Mouse (Mus musculus): ENCODE data around the gene Dusp16. TPM values are rescaled to one million over a fixed set of nuclear protein-coding genes. Genes with fewer than 3 reads are reported as not detected.

Dusp16 gene
- polyA plus RNA-seq, 1 experiment = 12.7 TPM

DNA sequence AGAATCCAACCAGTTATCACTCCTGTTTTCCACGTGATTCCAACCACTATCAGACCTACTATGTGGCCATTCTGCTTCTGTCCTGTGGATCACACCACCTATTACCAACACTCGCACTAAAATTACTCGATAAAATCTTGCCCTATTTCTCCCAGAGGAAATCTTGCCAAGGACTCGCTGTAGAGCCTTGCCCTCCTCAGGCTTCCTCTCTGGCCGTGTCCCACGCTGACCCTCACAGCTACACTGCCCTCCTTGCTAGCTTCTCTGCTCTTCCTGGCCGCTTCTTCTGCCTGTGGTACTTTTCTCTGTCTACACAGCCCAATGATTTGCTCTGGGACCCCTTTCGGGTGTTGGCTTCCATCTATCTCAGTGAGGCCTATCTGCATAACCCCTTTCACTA, 59.6 kb downstream of the Dusp16 start:
- TF ChIP-seq POLR2A (IDR thresholded peaks at IDR 0.05; ENCODE audit: control insufficient read depth, extremely low read depth, insufficient read depth, low read length, poor library complexity) (no peak), CTCF (IDR thresholded peaks at IDR 0.05; ENCODE audit: borderline replicate concordance, control insufficient read depth, extremely low read depth, insufficient read depth, low read length, poor library complexity) (no peak)
- Histone ChIP-seq H3K36me3 (ENCODE audit: control insufficient read depth, insufficient read depth, low read length) (no peaks in the 10 kb centered on the region), H3K27me3 (ENCODE audit: control insufficient read depth, insufficient read depth, low read length) (no peaks in the 10 kb centered on the region), H3K4me1 (replicated peaks; ENCODE audit: control insufficient read depth, insufficient read depth, low read length) (no peaks in the 10 kb centered on the region), H3K4me3 (ENCODE audit: control insufficient read depth, insufficient read depth, low read length) (no peak overlapping the region), H3K27ac (ENCODE audit: control insufficient read depth, insufficient read depth, low read length) (no peak overlapping the region)
- no peak for DNase-seq
- 95% methylated on average over 8 of the region's 8 CpGs for WGBS

DNA sequence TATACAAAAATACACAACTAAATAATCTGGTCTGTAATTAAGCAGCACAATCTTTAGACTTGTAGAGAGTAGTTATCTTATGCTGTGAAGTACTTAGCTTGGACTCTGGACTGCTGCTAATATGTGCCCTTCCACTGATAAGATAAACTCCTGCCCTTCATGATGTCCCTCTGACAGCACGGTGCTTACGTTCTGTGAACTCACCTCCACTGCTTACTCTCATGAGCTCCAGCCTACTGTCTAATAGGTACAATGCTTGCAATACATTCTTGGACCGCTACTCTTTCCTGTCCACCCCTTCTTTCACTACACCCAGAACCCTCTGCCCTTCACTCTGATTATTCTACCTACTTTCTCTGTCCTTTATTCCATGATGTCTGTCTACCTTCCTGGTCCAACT, 61.4 kb downstream of the Dusp16 start:
- no peak for DNase-seq
- Histone ChIP-seq H3K27me3 (ENCODE audit: control insufficient read depth, insufficient read depth, low read length) (no peaks in the 10 kb centered on the region), H3K4me1 (replicated peaks; ENCODE audit: control insufficient read depth, insufficient read depth, low read length) (no peaks in the 10 kb centered on the region), H3K36me3 (ENCODE audit: control insufficient read depth, insufficient read depth, low read length) (no peaks in the 10 kb centered on the region), H3K27ac (ENCODE audit: control insufficient read depth, insufficient read depth, low read length) (no peak overlapping the region), H3K4me3 (ENCODE audit: control insufficient read depth, insufficient read depth, low read length) (no peak overlapping the region)
- no peak for TF ChIP-seq CTCF (IDR thresholded peaks at IDR 0.05; ENCODE audit: borderline replicate concordance, control insufficient read depth, extremely low read depth, insufficient read depth, low read length, poor library complexity)
- TF ChIP-seq POLR2A (IDR thresholded peaks at IDR 0.05; ENCODE audit: control insufficient read depth, extremely low read depth, insufficient read depth, low read length, poor library complexity) = no peak
- 97% methylated on average over 3 of the region's 3 CpGs for WGBS

DNA sequence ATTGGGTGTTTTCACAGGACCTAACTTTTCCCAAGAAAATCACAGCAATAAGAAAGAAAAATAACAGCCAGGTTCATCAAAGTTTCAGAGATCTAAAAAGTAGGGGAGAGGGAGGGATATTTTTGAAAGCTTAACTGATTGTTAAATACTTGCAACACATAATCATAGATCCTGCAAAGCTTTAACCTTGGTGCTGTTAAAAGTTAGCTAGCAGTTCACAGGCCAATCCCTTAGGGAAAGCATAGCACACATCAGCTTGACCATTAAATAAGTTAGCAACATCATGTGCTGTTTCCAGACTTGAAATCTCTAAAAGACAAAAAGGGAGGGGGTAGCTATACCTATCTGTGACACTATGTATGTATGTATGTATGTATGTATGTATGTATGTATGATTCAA, 67.0 kb downstream of the Dusp16 start:
- H3K36me3 ChIP-seq (ENCODE audit: control insufficient read depth, insufficient read depth, low read length) = no peaks in the 10 kb centered on the region
- TF ChIP-seq POLR2A (IDR thresholded peaks at IDR 0.05; ENCODE audit: control insufficient read depth, extremely low read depth, insufficient read depth, low read length, poor library complexity) (no peak), CTCF (IDR thresholded peaks at IDR 0.05; ENCODE audit: borderline replicate concordance, control insufficient read depth, extremely low read depth, insufficient read depth, low read length, poor library complexity) (no peak)

DNA sequence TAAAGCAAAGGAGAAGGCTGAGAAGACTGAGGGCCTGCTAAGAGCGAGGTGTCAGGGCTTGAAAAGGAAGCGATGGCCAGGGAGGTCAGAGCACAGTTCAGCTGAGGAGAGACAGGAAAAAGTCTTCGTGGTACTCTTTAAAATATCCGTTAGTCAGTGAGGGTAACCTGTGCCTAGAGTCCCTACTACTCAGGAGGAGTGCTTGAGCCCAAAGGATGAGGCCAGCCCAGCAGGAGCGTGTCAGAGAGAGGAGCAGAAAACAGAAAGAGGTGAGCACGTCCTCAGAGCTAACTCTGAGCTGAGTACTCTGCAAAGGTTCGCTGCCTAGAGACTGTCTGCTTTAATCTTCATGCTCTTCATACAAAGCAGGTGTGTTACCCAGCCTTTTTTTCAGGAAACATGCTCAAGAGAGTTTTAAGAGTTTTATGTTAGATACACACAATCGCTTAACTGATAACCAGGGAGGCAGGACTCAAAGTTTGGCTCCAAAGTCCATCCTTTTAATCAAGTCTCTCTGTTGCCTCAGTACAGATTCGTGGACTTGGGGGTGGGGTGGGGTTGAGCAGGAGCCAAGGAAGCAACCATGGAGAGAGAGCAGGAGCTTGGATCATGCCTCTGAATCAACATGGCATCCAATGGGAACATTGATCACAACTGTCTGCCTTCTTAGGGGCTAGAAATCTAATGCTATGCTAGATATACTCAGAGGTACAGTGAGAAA, 68.4 kb downstream of the Dusp16 start:
- Histone ChIP-seq H3K36me3 (ENCODE audit: control insufficient read depth, insufficient read depth, low read length) (no peaks in the 10 kb centered on the region), H3K27ac (ENCODE audit: control insufficient read depth, insufficient read depth, low read length) (no peak overlapping the region)

More for the DNA sequence above, 67.0 kb downstream of the Dusp16 start:
- Histone ChIP-seq H3K27me3 (ENCODE audit: control insufficient read depth, insufficient read depth, low read length) (no peaks in the 10 kb centered on the region), H3K4me3 (ENCODE audit: control insufficient read depth, insufficient read depth, low read length) (no peak overlapping the region), H3K4me1 (replicated peaks; ENCODE audit: control insufficient read depth, insufficient read depth, low read length) (no peaks in the 10 kb centered on the region), H3K27ac (ENCODE audit: control insufficient read depth, insufficient read depth, low read length) (no peak overlapping the region)
- no peak for DNase-seq

GRCm38 (mm10) chr6:134723326-134723725, 69.1 kb downstream of the Dusp16 start:
- no peak overlapping the region for H3K27ac ChIP-seq (ENCODE audit: control insufficient read depth, insufficient read depth, low read length)
- 95% methylated on average over 7 of the region's 7 CpGs for WGBS
- no peaks in the 10 kb centered on the region for H3K4me1 ChIP-seq (replicated peaks; ENCODE audit: control insufficient read depth, insufficient read depth, low read length)
- H3K27me3 ChIP-seq (ENCODE audit: control insufficient read depth, insufficient read depth, low read length) = no peaks in the 10 kb centered on the region
- no peak for TF ChIP-seq POLR2A (IDR thresholded peaks at IDR 0.05; ENCODE audit: control insufficient read depth, extremely low read depth, insufficient read depth, low read length, poor library complexity)
- no peak for TF ChIP-seq CTCF (IDR thresholded peaks at IDR 0.05; ENCODE audit: borderline replicate concordance, control insufficient read depth, extremely low read depth, insufficient read depth, low read length, poor library complexity)
- DNase-seq = no peak
- no peaks in the 10 kb centered on the region for H3K36me3 ChIP-seq (ENCODE audit: control insufficient read depth, insufficient read depth, low read length)
- H3K4me3 ChIP-seq (ENCODE audit: control insufficient read depth, insufficient read depth, low read length) = no peak overlapping the region

More for the DNA sequence above, 68.4 kb downstream of the Dusp16 start:
- TF ChIP-seq POLR2A (IDR thresholded peaks at IDR 0.05; ENCODE audit: control insufficient read depth, extremely low read depth, insufficient read depth, low read length, poor library complexity) (no peak), CTCF (IDR thresholded peaks at IDR 0.05; ENCODE audit: borderline replicate concordance, control insufficient read depth, extremely low read depth, insufficient read depth, low read length, poor library complexity) (no peak)
- Histone ChIP-seq H3K27me3 (ENCODE audit: control insufficient read depth, insufficient read depth, low read length) (no peaks in the 10 kb centered on the region), H3K4me1 (replicated peaks; ENCODE audit: control insufficient read depth, insufficient read depth, low read length) (no peaks in the 10 kb centered on the region), H3K4me3 (ENCODE audit: control insufficient read depth, insufficient read depth, low read length) (no peak overlapping the region)
- WGBS = 88% methylated on average over 9 of the region's 9 CpGs
- DNase-seq = no peak

DNA sequence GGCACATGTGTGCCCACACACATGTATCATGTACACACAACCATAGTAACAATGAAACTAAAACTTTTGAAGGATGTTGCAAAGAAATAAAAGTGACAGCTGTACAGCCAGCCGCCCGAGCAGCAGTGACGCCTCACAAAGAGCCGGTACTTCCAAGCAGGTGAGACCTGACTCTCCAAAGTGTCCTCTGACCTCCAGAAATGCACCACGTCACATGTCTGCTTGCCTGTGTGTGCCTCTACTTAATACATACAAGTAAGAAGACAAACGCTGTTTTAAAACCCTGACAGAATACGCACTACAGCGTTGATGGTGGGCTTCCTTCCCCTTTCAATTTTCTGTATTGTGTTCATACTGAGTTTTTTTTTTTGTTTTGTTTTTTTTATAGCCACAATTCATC, 69.5 kb downstream of the Dusp16 start:
- no peaks in the 10 kb centered on the region for H3K4me1 ChIP-seq (replicated peaks; ENCODE audit: control insufficient read depth, insufficient read depth, low read length)
- no peaks in the 10 kb centered on the region for H3K36me3 ChIP-seq (ENCODE audit: control insufficient read depth, insufficient read depth, low read length)
- WGBS = 98% methylated on average over 8 of the region's 8 CpGs
- H3K4me3 ChIP-seq (ENCODE audit: control insufficient read depth, insufficient read depth, low read length) = no peak overlapping the region
- H3K27me3 ChIP-seq (ENCODE audit: control insufficient read depth, insufficient read depth, low read length) = no peaks in the 10 kb centered on the region
- no peak for TF ChIP-seq CTCF (IDR thresholded peaks at IDR 0.05; ENCODE audit: borderline replicate concordance, control insufficient read depth, extremely low read depth, insufficient read depth, low read length, poor library complexity)
- no peak for TF ChIP-seq POLR2A (IDR thresholded peaks at IDR 0.05; ENCODE audit: control insufficient read depth, extremely low read depth, insufficient read depth, low read length, poor library complexity)
- no peak overlapping the region for H3K27ac ChIP-seq (ENCODE audit: control insufficient read depth, insufficient read depth, low read length)
- DNase-seq = no peak
